Mouse (Mus musculus) gastrocnemius, adult 2 months (tissue): ENCODE measurements at regions not wholly inside any gene's neighbourhood (a gene's known extent, or its start where the extent isn't known, plus 50 kb on each side); places are given as distances from the start of the nearest gene placed in this dataset.
A peak's percentile ranks its signal among the peaks of the same experiment; 100 is the strongest.

Experiments used
- DNase-seq: peaks from one replicate; pipeline ENCODE4 v3.0.0; 2022
- H3K27ac ChIP-seq: fragments of 200-600 bp; 2 replicates; pipeline ENCODE4 v1.8.1; 2022; ENCODE audit warnings: mild to moderate bottlenecking
- H3K4me3 ChIP-seq: fragments of 200-600 bp; 2 replicates; pipeline ENCODE4 v1.8.1; 2022; ENCODE audit warnings: mild to moderate bottlenecking, moderate library complexity
- CTCF ChIP-seq: fragments of 200-600 bp; IDR thresholded peaks from 2 replicates; pipeline ENCODE4 v1.8.1; 2022; ENCODE audit warnings: antibody characterized with exemption, mild to moderate bottlenecking, moderate library complexity
- intact Hi-C: fragments of 180-260 bp; cut with DNase I; formaldehyde crosslinking; loops from one replicate; pipeline ENCODE4 v1.15.1; 2025

- H3K27ac ChIP-seq = no peak overlapping the region
- H3K4me3 ChIP-seq = no peak overlapping the region
- intact Hi-C loops = no loop called here
These were observed 109.0 kb upstream of the Zfhx3 start for GRCm38 (mm10) chr8:107833481-107833880.

DNA sequence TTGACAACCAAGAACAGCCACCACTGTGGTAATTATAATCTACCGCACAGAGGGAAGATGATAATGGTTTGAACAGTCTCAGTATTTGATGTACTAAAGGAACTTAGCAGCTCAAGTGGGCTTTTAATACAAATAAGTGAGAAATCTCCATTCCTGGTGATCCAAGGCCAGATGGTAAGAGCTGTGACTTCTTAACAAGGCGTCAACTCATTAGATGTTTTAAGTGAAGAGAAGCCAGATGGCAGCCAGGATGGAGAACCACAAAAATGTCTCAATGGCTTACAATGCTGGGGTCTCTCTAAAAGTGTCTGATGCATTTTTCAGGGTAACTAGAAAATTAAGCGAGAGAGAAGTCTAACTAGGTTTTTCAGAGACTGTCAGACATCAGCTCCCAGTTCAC is 96.3 kb upstream of the Zfhx3 start:
- intact Hi-C loops = no loop called here
- no peak for TF ChIP-seq CTCF
- H3K4me3 ChIP-seq = no peak overlapping the region

More at GRCm38 (mm10) chr8:107833481-107833880, 109.0 kb upstream of the Zfhx3 start:
- TF ChIP-seq CTCF = no peak
- DNase-seq = no peak

GRCm38 (mm10) chr8:107851236-107852043 is 91.0 kb upstream of the Zfhx3 start:
- no peak overlapping the region for H3K4me3 ChIP-seq
- intact Hi-C loops = no loop called here
- no peak for DNase-seq
- no peak for TF ChIP-seq CTCF
- H3K27ac ChIP-seq = no peak overlapping the region

More for the DNA sequence above, 96.3 kb upstream of the Zfhx3 start:
- H3K27ac ChIP-seq = no peak overlapping the region
- no peak for DNase-seq

GRCm38 (mm10) chr8:107859770-107860169 is 82.7 kb upstream of the Zfhx3 start:
- H3K27ac ChIP-seq = no peak overlapping the region
- DNase-seq = no peak
- intact Hi-C loops = no loop called here
- no peak for TF ChIP-seq CTCF
- no peak overlapping the region for H3K4me3 ChIP-seq

DNA sequence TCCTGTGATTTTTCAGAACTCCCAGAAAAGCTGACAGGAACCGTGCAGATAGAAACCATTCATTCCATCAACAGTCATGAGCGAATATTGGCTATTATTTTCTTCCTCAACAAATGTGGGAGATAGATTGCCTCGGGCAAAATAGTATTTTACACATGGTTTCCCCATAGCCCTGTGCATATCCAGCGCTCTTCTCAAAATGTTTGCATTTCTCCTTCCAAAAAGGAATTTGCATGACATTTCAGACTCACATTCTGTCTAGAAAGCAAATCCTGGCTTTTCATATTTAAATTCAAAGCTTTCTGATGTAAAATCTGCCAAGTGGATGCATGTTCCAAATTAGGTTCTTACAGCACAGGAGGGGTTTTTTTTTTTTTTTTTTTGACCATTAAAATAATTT is 82.2 kb upstream of the Zfhx3 start:
- no peak for TF ChIP-seq CTCF
- no peak for DNase-seq

DNA sequence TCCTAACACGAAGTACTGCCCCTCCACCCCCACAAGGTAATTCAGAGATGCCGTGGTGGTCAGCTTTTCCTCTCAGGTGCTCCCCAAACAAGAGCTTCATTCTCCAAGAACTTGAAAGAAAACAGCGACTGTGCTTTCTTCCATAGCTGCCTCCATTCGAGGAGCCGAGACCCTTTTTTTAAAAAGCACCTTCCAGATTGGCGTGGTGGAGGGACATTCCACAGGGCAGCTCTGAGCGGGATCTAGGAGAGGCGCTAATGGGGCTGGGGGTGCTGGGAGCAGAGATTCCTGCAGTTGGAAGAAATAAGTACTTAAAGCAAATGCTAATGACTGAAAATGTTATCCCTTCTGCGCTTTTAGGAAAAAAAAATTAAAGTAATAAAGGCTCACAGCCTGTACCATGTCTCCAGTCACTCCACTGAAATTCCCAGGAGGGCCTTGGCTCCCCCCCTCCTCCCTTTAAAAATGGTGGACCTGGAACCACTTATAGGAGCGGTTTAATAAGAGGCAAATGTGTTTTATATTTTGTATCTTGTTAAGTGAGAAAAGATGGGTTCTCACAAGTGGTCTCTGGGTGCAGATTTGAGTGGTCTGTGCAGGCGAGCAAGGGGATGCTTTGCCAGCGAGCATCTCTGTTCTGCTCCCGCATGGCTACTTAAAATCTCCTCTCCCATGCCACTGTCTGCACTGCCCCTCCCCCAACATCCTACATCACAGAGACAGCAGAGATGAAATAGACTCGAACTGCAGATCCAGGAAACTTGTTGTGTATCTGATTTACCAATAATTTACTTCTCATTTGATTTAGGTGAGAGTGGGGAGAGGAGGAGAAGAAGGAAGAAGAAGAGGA is 77.4 kb upstream of the Zfhx3 start:
- no peak overlapping the region for H3K4me3 ChIP-seq
- no peak for DNase-seq
- intact Hi-C loops = no loop called here
- no peak for TF ChIP-seq CTCF
- H3K27ac ChIP-seq = no peak overlapping the region

More for the DNA sequence above, 82.2 kb upstream of the Zfhx3 start:
- intact Hi-C loops = no loop called here
- Histone ChIP-seq H3K4me3 (no peak overlapping the region), H3K27ac (no peak overlapping the region)

DNA sequence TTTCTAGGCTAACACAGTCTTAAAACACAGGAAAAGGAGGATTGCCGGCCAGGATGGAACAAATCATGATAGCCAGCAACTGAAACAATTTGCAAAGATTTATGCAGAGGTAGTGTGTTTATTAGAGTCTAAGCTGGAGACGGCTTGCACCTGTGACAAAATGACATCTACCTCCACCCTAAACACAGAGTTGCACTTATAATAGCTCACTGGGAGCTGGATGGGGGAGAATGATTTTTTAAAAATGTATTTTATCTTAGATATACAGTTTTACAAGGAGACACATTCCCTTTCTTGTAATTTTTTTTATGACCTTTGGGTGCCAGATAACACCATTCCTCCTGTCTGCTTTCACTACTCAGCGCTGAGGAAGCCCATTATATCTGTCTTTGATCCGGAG is 76.7 kb upstream of the Zfhx3 start:
- no peak for TF ChIP-seq CTCF
- DNase-seq = no peak
- Histone ChIP-seq H3K4me3 (no peak overlapping the region), H3K27ac (no peak overlapping the region)
- intact Hi-C loops = no loop called here

DNA sequence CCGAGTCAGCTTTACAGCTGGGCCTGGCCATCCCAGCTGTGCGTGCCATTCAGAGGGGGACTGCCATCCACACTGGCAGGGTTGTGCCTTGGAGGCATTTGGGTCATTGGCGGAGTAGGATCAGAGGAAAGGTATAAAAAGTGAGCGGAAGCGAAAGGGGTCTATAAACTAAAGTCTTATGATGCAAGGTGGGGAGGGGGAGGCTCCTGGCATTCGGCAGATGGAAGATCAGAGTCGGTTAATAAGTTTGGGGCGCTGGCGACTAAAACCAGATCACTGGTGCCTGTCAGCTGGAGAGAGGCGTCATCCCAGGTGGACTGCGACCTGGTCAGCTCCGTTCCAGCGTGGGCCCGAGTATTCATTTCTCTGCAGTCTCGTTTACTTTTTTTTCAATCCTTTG is 70.7 kb upstream of the Zfhx3 start:
- no peak for DNase-seq
- Histone ChIP-seq H3K4me3 (no peak overlapping the region), H3K27ac (no peak overlapping the region)
- intact Hi-C loops = no loop called here
- no peak for TF ChIP-seq CTCF

DNA sequence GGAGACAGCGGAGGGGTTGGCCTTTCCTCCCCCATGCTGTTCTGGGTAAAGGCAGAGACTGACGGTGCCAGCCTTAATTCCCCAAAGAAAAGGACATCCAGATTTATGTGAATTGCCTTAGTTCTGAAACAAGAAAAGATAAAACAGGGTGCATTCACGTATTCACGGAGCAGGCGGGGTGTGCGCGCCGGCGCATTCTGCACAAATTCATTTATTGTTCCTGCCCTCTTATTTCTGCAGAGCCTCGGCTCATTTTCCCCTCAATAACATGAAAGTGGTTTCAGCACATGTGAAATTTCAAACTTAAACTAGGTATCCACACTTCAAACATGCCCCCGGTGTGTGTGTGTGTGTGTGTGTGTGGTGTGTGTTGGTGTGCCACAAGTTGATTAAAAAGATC is 70.3 kb upstream of the Zfhx3 start:
- intact Hi-C loops = no loop called here
- TF ChIP-seq CTCF = no peak
- no peak for DNase-seq
- Histone ChIP-seq H3K4me3 (no peak overlapping the region), H3K27ac (no peak overlapping the region)

DNA sequence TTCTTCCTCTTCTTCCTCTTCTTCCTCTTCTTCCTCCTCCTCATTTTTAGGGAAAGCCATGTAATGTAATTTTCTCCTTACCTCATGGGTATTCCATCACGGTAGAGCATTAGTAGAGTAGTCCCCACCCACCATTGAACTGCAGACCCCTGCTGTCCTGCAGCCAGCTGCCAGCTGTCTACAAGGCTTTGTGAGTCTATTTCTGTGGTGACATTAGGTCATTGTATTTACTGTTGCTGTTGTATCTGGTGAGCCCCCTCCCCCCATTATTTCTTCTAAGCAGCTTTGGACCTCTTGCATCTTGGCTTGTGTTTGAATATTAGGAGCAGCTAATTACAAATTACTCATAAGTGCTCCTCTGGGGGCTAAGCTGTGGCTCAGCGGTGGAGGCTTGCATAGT is 66.0 kb upstream of the Zfhx3 start:
- H3K27ac ChIP-seq = no peak overlapping the region
- intact Hi-C loops = no loop called here
- TF ChIP-seq CTCF = no peak
- no peak overlapping the region for H3K4me3 ChIP-seq
- no peak for DNase-seq

GRCm38 (mm10) chr8:107881851-107882250 is 60.6 kb upstream of the Zfhx3 start:
- intact Hi-C loops = loop anchor here (10.0 kb wide), 1 partner anchor 1303 kb away; no protein-coding TSS in a partner anchor
- peak; percentile 91 for TF ChIP-seq CTCF
- peak; percentile 59 for DNase-seq
- no peak overlapping the region for H3K27ac ChIP-seq
- no peak overlapping the region for H3K4me3 ChIP-seq

DNA sequence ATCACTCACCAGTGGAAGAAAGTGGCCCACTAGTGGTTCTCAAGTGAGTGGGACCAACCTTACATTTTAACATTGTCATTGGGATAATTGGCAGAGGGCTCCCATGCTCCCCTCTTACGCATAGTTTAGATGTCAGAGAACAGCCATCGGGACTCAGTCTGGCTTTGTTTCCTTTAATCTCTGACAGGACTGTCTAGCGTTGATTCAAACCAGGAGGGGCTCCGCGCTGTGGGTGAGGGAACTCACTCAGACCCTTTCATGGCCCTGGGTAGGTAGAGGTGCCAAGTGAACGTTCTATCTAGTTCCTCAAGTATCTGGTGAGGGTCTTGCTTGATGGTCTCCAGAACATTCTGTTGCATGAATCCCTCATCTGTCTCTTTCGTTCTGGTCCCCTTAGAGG is 56.9 kb upstream of the Zfhx3 start:
- H3K27ac ChIP-seq = no peak overlapping the region
- DNase-seq = no peak
- intact Hi-C loops = loop anchor here (10.0 kb wide), 1 partner anchor 1299 kb away; no protein-coding TSS in a partner anchor
- TF ChIP-seq CTCF = no peak
- no peak overlapping the region for H3K4me3 ChIP-seq

- TF ChIP-seq CTCF = no peak
- DNase-seq = no peak
- Histone ChIP-seq H3K4me3 (no peak overlapping the region), H3K27ac (no peak overlapping the region)
- intact Hi-C loops = loop anchor here (10.0 kb wide), 1 partner anchor 1299 kb away; no protein-coding TSS in a partner anchor
These were observed 56.5 kb upstream of the Zfhx3 start for GRCm38 (mm10) chr8:107885971-107886370.
